ENCODE assay signal across 11 mouse cellular contexts in genomic region chr1:182869114-182869456, GRCm38 (mm10).
DNase-seq lines count a peak whose midpoint lies in the region; ATAC-seq and TF ChIP-seq lines count a peak whose summit lies in the region.
"Had no signal": no experiment of that assay in that cellular context is flagged by ENCODE, and none has a peak within 500 bp of the region (broad histone marks: within the 10 kb centered on the region; RNA-seq: fewer than 3 reads in every experiment).

No protein-coding gene starts in this region.

- no peak for TF ChIP-seq EP300 in lung, postnatal 0 days (IDR thresholded peaks at IDR 0.05)

- no peaks in the 10 kb centered on the region for H3K9me3 ChIP-seq in lung, postnatal 0 days (ENCODE audit: low read length)
- H3K9me3 ChIP-seq in forebrain, embryonic 13.5 days (replicated peaks): peaks cover 3% of the 10 kb centered on the region; the same call in 1 of the 2 replicates
- H3K9me3 ChIP-seq in limb, embryonic 13.5 days: peaks cover 12% of the 10 kb centered on the region
- no peaks in the 10 kb centered on the region for H3K9me3 ChIP-seq in neural tube, embryonic 15.5 days (replicated peaks)

- H3K4me1 ChIP-seq in lung, postnatal 0 days (ENCODE audit: insufficient read depth, low read depth, low read length): no peaks in the 10 kb centered on the region
- H3K4me1 ChIP-seq in forebrain, embryonic 13.5 days: peaks cover 17% of the 10 kb centered on the region
- H3K4me1 ChIP-seq in limb, embryonic 13.5 days: peaks cover 17% of the 10 kb centered on the region; the same call in 1 of the 2 replicates
- H3K4me1 ChIP-seq in neural tube, embryonic 15.5 days: peaks cover 25% of the 10 kb centered on the region
- H3K4me1 ChIP-seq: liver, embryonic 15.5 days had no signal

- H3K4me2 ChIP-seq in lung, postnatal 0 days (replicated peaks; ENCODE audit: low read depth, low read length): no peak overlapping the region
- H3K4me2 ChIP-seq in forebrain, embryonic 13.5 days: peak overlapping the region; percentile 17
- H3K4me2 ChIP-seq in limb, embryonic 13.5 days (replicated peaks): no peak overlapping the region
- H3K4me2 ChIP-seq in neural tube, embryonic 15.5 days: peak overlapping the region; percentile 25
- H3K4me2 ChIP-seq: liver, embryonic 15.5 days had no signal

- WGBS in lung, postnatal 0 days: 46% methylated on average over 6 of the region's 6 CpGs
- 31% methylated on average over 6 of the region's 6 CpGs for WGBS in forebrain, embryonic 13.5 days
- 47% methylated on average over 6 of the region's 6 CpGs for WGBS in limb, embryonic 13.5 days
- 17% methylated on average over 6 of the region's 6 CpGs for WGBS in neural tube, embryonic 15.5 days

- H3K4me3 ChIP-seq in lung, postnatal 0 days (ENCODE audit: low read depth, low read length): no peak overlapping the region
- no peak overlapping the region for H3K4me3 ChIP-seq in forebrain, embryonic 13.5 days
- H3K4me3 ChIP-seq in limb, embryonic 13.5 days: no peak overlapping the region
- H3K4me3 ChIP-seq in neural tube, embryonic 15.5 days (replicated peaks): no peak overlapping the region
- H3K4me3 ChIP-seq: heart, adult 2 months; liver, embryonic 15.5 days had no signal

- no peak for TF ChIP-seq CTCF in lung, postnatal 0 days (IDR thresholded peaks at IDR 0.05)

- no peaks in the 10 kb centered on the region for H3K27me3 ChIP-seq in lung, postnatal 0 days (replicated peaks; ENCODE audit: insufficient read depth, low read length)
- no peaks in the 10 kb centered on the region for H3K27me3 ChIP-seq in forebrain, embryonic 13.5 days
- H3K27me3 ChIP-seq in limb, embryonic 13.5 days: no peaks in the 10 kb centered on the region
- no peaks in the 10 kb centered on the region for H3K27me3 ChIP-seq in neural tube, embryonic 15.5 days (replicated peaks)
- H3K27me3 ChIP-seq: liver, embryonic 15.5 days had no signal

- H3K9ac ChIP-seq in lung, postnatal 0 days (replicated peaks; ENCODE audit: low read depth): no peak overlapping the region
- peak overlapping the region; percentile 26; the same call in 1 of the 2 replicates for H3K9ac ChIP-seq in forebrain, embryonic 13.5 days
- H3K9ac ChIP-seq in limb, embryonic 13.5 days: no peak overlapping the region
- H3K9ac ChIP-seq in neural tube, embryonic 15.5 days (replicated peaks): no peak overlapping the region
- H3K9ac ChIP-seq: liver, embryonic 15.5 days had no signal

- no peaks in the 10 kb centered on the region for H3K36me3 ChIP-seq in lung, postnatal 0 days (ENCODE audit: insufficient read depth, low read length)
- 0 out of 2 replicates have a peak, but pooled peaks cover 3% of the 10 kb centered on the region for H3K36me3 ChIP-seq in forebrain, embryonic 13.5 days (ENCODE audit: poor library complexity, severe bottlenecking)
- 0 out of 2 replicates have a peak, but pooled peaks cover 3% of the 10 kb centered on the region for H3K36me3 ChIP-seq in limb, embryonic 13.5 days
- no peaks in the 10 kb centered on the region for H3K36me3 ChIP-seq in neural tube, embryonic 15.5 days
- H3K36me3 ChIP-seq: liver, embryonic 15.5 days had no signal

- peak; percentile 36 for DNase-seq in lung, postnatal 0 days (ENCODE audit: low spot score)
- no peak for DNase-seq in lung, postnatal 36 days
- no peak for DNase-seq in urinary bladder, adult 18-20 months (ENCODE audit: low spot score in 2 of 2)
- DNase-seq in Muller cell, postnatal 12 days (ENCODE audit: inconsistent ontology term): no peak

- ATAC-seq in lung, postnatal 0 days: peak; percentile 57; the same call in 1 of the 2 replicates
- peak; percentile 50; the same call in 1 of the 2 replicates for ATAC-seq in forebrain, embryonic 13.5 days
- ATAC-seq in limb, embryonic 13.5 days (ENCODE audit: low FRiP score, low read depth): peak; percentile 40; the same call in 1 of the 2 replicates
- ATAC-seq in neural tube, embryonic 15.5 days (ENCODE audit: low FRiP score): no peak
- ATAC-seq in erythroid progenitor cell, adult 5-6 weeks (replicated peaks; ENCODE audit: low FRiP score, poor library complexity, severe bottlenecking): no peak
- ATAC-seq: inflammation-experienced regulatory T-cells, adult 6 months had no signal

- no peak overlapping the region for H3K27ac ChIP-seq in lung, postnatal 0 days (ENCODE audit: low read length)
- peak overlapping the region; percentile 65 for H3K27ac ChIP-seq in forebrain, embryonic 13.5 days
- H3K27ac ChIP-seq in limb, embryonic 13.5 days: peak overlapping the region; percentile 52; the same call in 1 of the 2 replicates
- H3K27ac ChIP-seq in neural tube, embryonic 15.5 days (replicated peaks): peak overlapping the region; percentile 68
- H3K27ac ChIP-seq: heart, adult 2 months; liver, embryonic 15.5 days had no signal

Comparison
In these comparisons a context has a peak if more than half of its experiments do, and no peak if none do; other contexts are left out.
1. ATAC-seq: peak in lung, postnatal 0 days (single experiment), forebrain, embryonic 13.5 days (single experiment) and limb, embryonic 13.5 days (single experiment); none in neural tube, embryonic 15.5 days (single experiment) and erythroid progenitor cell, adult 5-6 weeks (single experiment).
2. H3K4me2 ChIP-seq: peak in forebrain, embryonic 13.5 days (single experiment) and neural tube, embryonic 15.5 days (single experiment); none in lung, postnatal 0 days (single experiment) and limb, embryonic 13.5 days (single experiment).